Mouse (Mus musculus): Measurements from ENCODE around the gene Ntpcr.

- no peak for TF ChIP-seq CTCF (IDR thresholded peaks at IDR 0.05; ENCODE audit: insufficient read depth, low read depth, low read length)
- TF ChIP-seq POLR2A (IDR thresholded peaks at IDR 0.05; ENCODE audit: insufficient read depth, low read depth, low read length) = peak; percentile 17; the same call in 1 of the 2 replicates
Observed at GRCm38 (mm10) chr8:125733964-125734956, 4.5 kb downstream of the Ntpcr start.
